ENCODE assay signal across 26 mouse cellular contexts in genomic region chr9:41109749-41110148, GRCm38 (mm10). TPM values are rescaled to one million over a fixed set of nuclear protein-coding genes. Genes with fewer than 3 reads are reported as not detected.
A peak's percentile ranks its signal among the peaks of the same experiment; 100 is the strongest.
DNase-seq lines count a peak whose midpoint lies in the region; ATAC-seq lines count a peak whose summit lies in the region.
"Had no signal": no experiment of that assay in that cellular context is flagged by ENCODE, and none has a peak within 500 bp of the region (broad histone marks: within the 10 kb centered on the region; RNA-seq: fewer than 3 reads in every experiment).

No protein-coding gene starts in this region.

- peak; percentile 15 for DNase-seq in CD4-positive, CD25-positive, alpha-beta regulatory T cell, adult 2 months (ENCODE audit: low read depth, low spot score)
- DNase-seq in heart, adult 8-10 months (ENCODE audit: low spot score), result no peak
- DNase-seq in kidney, postnatal 10 days, result no peak
- DNase-seq in neural tube, embryonic 10.5 days (ENCODE audit: extremely low spot score, low spot score), result no peak
- DNase-seq: adrenal gland, adult 8-10 months; adrenal gland, postnatal 25 days; cerebellum, adult 11-12 months; cerebellum, adult 8-10 months; cerebellum, postnatal 10 days; cerebellum, postnatal 36 days; embryo, embryonic 11 days; gastrocnemius, postnatal 25 days; heart, postnatal 36 days had no signal

- no peak for ATAC-seq in CD4-positive, CD25-positive, alpha-beta regulatory T cell, adult 4 months
- no peak for ATAC-seq in heart, embryonic 12.5 days (ENCODE audit: insufficient number of reproducible peaks, low FRiP score)
- ATAC-seq in kidney, embryonic 15.5 days (replicated peaks; ENCODE audit: low FRiP score), result no peak
- ATAC-seq in neural tube, embryonic 15.5 days (ENCODE audit: low FRiP score), result no peak
- ATAC-seq: activated CD4-positive, CD25-positive, alpha-beta regulatory T cell, adult 4 months; forebrain, embryonic 15.5 days; hindbrain, postnatal 0 days; intestine, postnatal 0 days had no signal

- H3K4me2 ChIP-seq in heart, embryonic 12.5 days, result no peak overlapping the region
- no peak overlapping the region for H3K4me2 ChIP-seq in kidney, embryonic 15.5 days
- H3K4me2 ChIP-seq in neural tube, embryonic 15.5 days, result no peak overlapping the region
- H3K4me2 ChIP-seq: embryonic facial prominence, embryonic 13.5 days; forebrain, embryonic 12.5 days; forebrain, embryonic 15.5 days; hindbrain, embryonic 14.5 days had no signal

- peaks cover 57% of the 10 kb centered on the region for H3K4me1 ChIP-seq in heart, embryonic 12.5 days (replicated peaks)
- peaks cover 39% of the 10 kb centered on the region for H3K4me1 ChIP-seq in kidney, embryonic 15.5 days
- H3K4me1 ChIP-seq in neural tube, embryonic 15.5 days, result peaks cover 27% of the 10 kb centered on the region

- 74% methylated on average over 7 of the region's 7 CpGs for WGBS in heart, embryonic 12.5 days
- 80% methylated on average over 7 of the region's 7 CpGs for WGBS in kidney, embryonic 15.5 days
- WGBS in neural tube, embryonic 15.5 days, result 89% methylated on average over 7 of the region's 7 CpGs

- H3K4me3 ChIP-seq in heart, embryonic 12.5 days, result no peak overlapping the region
- H3K4me3 ChIP-seq in kidney, embryonic 15.5 days (replicated peaks), result no peak overlapping the region
- no peak overlapping the region for H3K4me3 ChIP-seq in neural tube, embryonic 15.5 days (replicated peaks)
- H3K4me3 ChIP-seq: embryonic facial prominence, embryonic 10.5 days; embryonic facial prominence, embryonic 13.5 days; erythroblast, embryonic 14.5 days; forebrain, embryonic 12.5 days; forebrain, embryonic 15.5 days had no signal

- H3K9ac ChIP-seq in heart, embryonic 12.5 days, result no peak overlapping the region
- H3K9ac ChIP-seq in kidney, embryonic 15.5 days, result no peak overlapping the region
- no peak overlapping the region for H3K9ac ChIP-seq in neural tube, embryonic 15.5 days (replicated peaks)
- H3K9ac ChIP-seq: embryonic facial prominence, embryonic 13.5 days; forebrain, embryonic 12.5 days; forebrain, embryonic 15.5 days; hindbrain, embryonic 14.5 days had no signal

- no peaks in the 10 kb centered on the region for H3K9me3 ChIP-seq in heart, embryonic 12.5 days (replicated peaks)
- no peaks in the 10 kb centered on the region for H3K9me3 ChIP-seq in kidney, embryonic 15.5 days (replicated peaks)
- no peaks in the 10 kb centered on the region for H3K9me3 ChIP-seq in neural tube, embryonic 15.5 days (replicated peaks)
- H3K9me3 ChIP-seq: embryonic facial prominence, embryonic 10.5 days; embryonic facial prominence, embryonic 13.5 days; forebrain, embryonic 12.5 days; forebrain, embryonic 15.5 days had no signal

- peak overlapping the region; percentile 22; the same call in 1 of the 2 replicates for H3K27ac ChIP-seq in heart, embryonic 12.5 days (ENCODE audit: poor library complexity, severe bottlenecking)
- peak overlapping the region; percentile 18; the same call in 1 of the 2 replicates for H3K27ac ChIP-seq in kidney, embryonic 15.5 days
- 0 out of 2 replicates have a peak overlapping the region, but pooled peaks have one; percentile 28 for H3K27ac ChIP-seq in neural tube, embryonic 15.5 days (replicated peaks)
- H3K27ac ChIP-seq: embryonic facial prominence, embryonic 10.5 days; embryonic facial prominence, embryonic 13.5 days; forebrain, embryonic 12.5 days; forebrain, embryonic 15.5 days; hindbrain, embryonic 14.5 days; hindbrain, postnatal 0 days had no signal

- no peaks in the 10 kb centered on the region for H3K36me3 ChIP-seq in heart, embryonic 12.5 days
- H3K36me3 ChIP-seq in kidney, embryonic 15.5 days, result no peaks in the 10 kb centered on the region
- H3K36me3 ChIP-seq in neural tube, embryonic 15.5 days, result no peaks in the 10 kb centered on the region
- H3K36me3 ChIP-seq: embryonic facial prominence, embryonic 10.5 days; embryonic facial prominence, embryonic 13.5 days; forebrain, embryonic 12.5 days; forebrain, embryonic 15.5 days had no signal

- no peaks in the 10 kb centered on the region for H3K27me3 ChIP-seq in heart, embryonic 12.5 days (replicated peaks)
- no peaks in the 10 kb centered on the region for H3K27me3 ChIP-seq in kidney, embryonic 15.5 days
- no peaks in the 10 kb centered on the region for H3K27me3 ChIP-seq in neural tube, embryonic 15.5 days (replicated peaks)
- H3K27me3 ChIP-seq: embryonic facial prominence, embryonic 13.5 days; forebrain, embryonic 12.5 days; forebrain, embryonic 15.5 days had no signal

RNA-seq across cellular contexts. Expression of gene Ubash3b, which starts 51.7 kb away (rescaled TPM):
- polyA plus RNA-seq in CD4-positive, CD25-positive, alpha-beta regulatory T cell, adult 4 months (2017; shearing (Covaris generic)), result 10 to 100 TPM; 25.1 to 27.5 TPM
- polyA plus RNA-seq in heart, embryonic 12.5 days (2016; fragmentation: Nextera tagmentation; extraction: Ambion mirVana), result 13.3 and 13.8 TPM in 2 replicates
- 1 to 10 TPM in 1 of 4 experiments, under 1 TPM in 3; 0.79 to 1.1 (median 0.97) TPM for total RNA-seq in heart, adult 8-10 months (2022)
- polyA plus RNA-seq in kidney, embryonic 15.5 days (2015; fragmentation: Nextera tagmentation; extraction: Ambion mirVana), result 8.1 and 8.7 TPM in 2 replicates
- polyA plus RNA-seq in neural tube, embryonic 15.5 days (2015; fragmentation: Nextera tagmentation; extraction: Ambion mirVana), result 23.7 and 28.4 TPM in 2 replicates
